Mouse (Mus musculus): ENCODE data around the gene Elf4. TPM values are rescaled to one million over a fixed set of nuclear protein-coding genes. Genes with fewer than 3 reads are reported as not detected.

Elf4 gene
- polyA plus RNA-seq, 1 experiment from 2014 or later: 3.2 TPM

DNA sequence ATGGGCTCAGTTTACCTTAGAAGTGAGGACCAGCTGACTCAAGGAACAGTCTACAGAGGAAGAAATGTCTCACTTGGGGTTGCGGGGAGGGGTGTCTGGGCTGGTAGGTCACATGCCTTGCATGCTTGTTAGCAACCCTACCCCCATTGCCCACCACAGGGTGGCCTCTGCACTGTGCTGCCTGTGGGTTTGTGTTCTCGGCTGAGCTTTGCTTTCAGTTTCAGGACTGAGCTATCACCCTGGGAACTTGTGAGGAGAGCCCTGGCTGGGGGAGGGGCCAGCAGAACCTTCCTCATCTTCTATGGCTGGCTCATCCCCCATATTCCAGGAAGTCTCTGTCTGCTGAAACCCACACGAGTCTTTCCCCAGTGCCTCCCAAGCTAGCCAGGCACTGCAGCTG is 38.3 kb downstream of the Elf4 start:
- H3K4me1 ChIP-seq (ENCODE audit: control insufficient read depth, insufficient read depth, low read length): no peaks in the 10 kb centered on the region
- WGBS: 26% methylated on average over 3 of the region's 3 CpGs
- no peak for DNase-seq (ENCODE audit: low spot score)
- no peak for ATAC-seq (replicated peaks; ENCODE audit: insufficient number of reproducible peaks, low FRiP score, low TSS enrichment, low read depth)
- no peaks in the 10 kb centered on the region for H3K9me3 ChIP-seq (replicated peaks; ENCODE audit: control insufficient read depth, low read length)
- no peaks in the 10 kb centered on the region for H3K36me3 ChIP-seq (replicated peaks; ENCODE audit: control insufficient read depth, insufficient read depth, low read depth, low read length)
- H3K9ac ChIP-seq (replicated peaks; ENCODE audit: low read length): no peak overlapping the region
- no peak overlapping the region for H3K4me2 ChIP-seq (ENCODE audit: low read depth, low read length)
- H3K27ac ChIP-seq (replicated peaks; ENCODE audit: low read depth, low read length): no peak overlapping the region
- H3K27me3 ChIP-seq (ENCODE audit: control insufficient read depth, insufficient read depth, low read length): no peaks in the 10 kb centered on the region
- no peak overlapping the region for H3K4me3 ChIP-seq (ENCODE audit: low read depth, low read length)

GRCm38 (mm10) chrX:48423671-48424070 is 39.3 kb downstream of the Elf4 start:
- ATAC-seq (replicated peaks; ENCODE audit: insufficient number of reproducible peaks, low FRiP score, low TSS enrichment, low read depth): no peak
- Histone ChIP-seq H3K27ac (replicated peaks; ENCODE audit: low read depth, low read length) (no peak overlapping the region), H3K36me3 (replicated peaks; ENCODE audit: control insufficient read depth, insufficient read depth, low read depth, low read length) (no peaks in the 10 kb centered on the region), H3K9me3 (replicated peaks; ENCODE audit: control insufficient read depth, low read length) (no peaks in the 10 kb centered on the region), H3K9ac (replicated peaks; ENCODE audit: low read length) (no peak overlapping the region), H3K27me3 (ENCODE audit: control insufficient read depth, insufficient read depth, low read length) (no peaks in the 10 kb centered on the region), H3K4me2 (ENCODE audit: low read depth, low read length) (no peak overlapping the region), H3K4me3 (ENCODE audit: low read depth, low read length) (no peak overlapping the region), H3K4me1 (ENCODE audit: control insufficient read depth, insufficient read depth, low read length) (no peaks in the 10 kb centered on the region)
- no peak for DNase-seq (ENCODE audit: low spot score)
- WGBS: 75% methylated on average over 1 of the region's 1 CpGs

- ATAC-seq (replicated peaks; ENCODE audit: insufficient number of reproducible peaks, low FRiP score, low TSS enrichment, low read depth) (no peak), DNase-seq (ENCODE audit: low spot score) (peak; percentile 83)
- Histone ChIP-seq H3K9ac (replicated peaks; ENCODE audit: low read length) (no peak overlapping the region), H3K9me3 (replicated peaks; ENCODE audit: control insufficient read depth, low read length) (no peaks in the 10 kb centered on the region), H3K27ac (replicated peaks; ENCODE audit: low read depth, low read length) (no peak overlapping the region), H3K4me1 (ENCODE audit: control insufficient read depth, insufficient read depth, low read length) (no peaks in the 10 kb centered on the region), H3K36me3 (replicated peaks; ENCODE audit: control insufficient read depth, insufficient read depth, low read depth, low read length) (no peaks in the 10 kb centered on the region), H3K4me3 (ENCODE audit: low read depth, low read length) (no peak overlapping the region), H3K4me2 (ENCODE audit: low read depth, low read length) (no peak overlapping the region), H3K27me3 (ENCODE audit: control insufficient read depth, insufficient read depth, low read length) (no peaks in the 10 kb centered on the region)
- 22% methylated on average over 4 of the region's 4 CpGs for WGBS
Observed at GRCm38 (mm10) chrX:48422986-48423385, 39.9 kb downstream of the Elf4 start.

DNA sequence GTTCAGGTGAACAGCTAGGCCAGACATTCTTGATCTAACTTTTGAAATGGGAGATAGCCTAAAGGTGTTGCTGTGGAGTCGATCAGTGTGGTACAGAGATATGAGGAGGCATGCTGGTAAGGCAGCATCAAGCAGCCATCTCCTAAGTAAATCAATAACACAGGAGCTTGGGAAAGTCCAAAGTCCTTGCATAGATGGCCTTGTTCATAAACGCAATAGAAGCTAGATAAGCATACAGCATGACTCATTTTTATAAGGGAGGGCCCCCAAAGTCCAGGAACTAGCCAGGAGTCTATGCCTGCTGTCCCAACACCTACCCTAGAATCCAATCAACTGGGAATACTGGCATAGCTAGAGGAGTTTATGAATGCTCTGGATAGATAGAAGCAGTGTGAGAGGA is 44.5 kb downstream of the Elf4 start:
- Histone ChIP-seq H3K9ac (replicated peaks; ENCODE audit: low read length) (no peak overlapping the region), H3K27me3 (ENCODE audit: control insufficient read depth, insufficient read depth, low read length) (no peaks in the 10 kb centered on the region), H3K4me3 (ENCODE audit: low read depth, low read length) (no peak overlapping the region), H3K36me3 (replicated peaks; ENCODE audit: control insufficient read depth, insufficient read depth, low read depth, low read length) (no peaks in the 10 kb centered on the region), H3K9me3 (replicated peaks; ENCODE audit: control insufficient read depth, low read length) (no peaks in the 10 kb centered on the region), H3K27ac (replicated peaks; ENCODE audit: low read depth, low read length) (no peak overlapping the region), H3K4me2 (ENCODE audit: low read depth, low read length) (no peak overlapping the region), H3K4me1 (ENCODE audit: control insufficient read depth, insufficient read depth, low read length) (no peaks in the 10 kb centered on the region)
- WGBS: 76% methylated on average over 2 of the region's 2 CpGs
- no peak for ATAC-seq (replicated peaks; ENCODE audit: insufficient number of reproducible peaks, low FRiP score, low TSS enrichment, low read depth)
- no peak for DNase-seq (ENCODE audit: low spot score)

DNA sequence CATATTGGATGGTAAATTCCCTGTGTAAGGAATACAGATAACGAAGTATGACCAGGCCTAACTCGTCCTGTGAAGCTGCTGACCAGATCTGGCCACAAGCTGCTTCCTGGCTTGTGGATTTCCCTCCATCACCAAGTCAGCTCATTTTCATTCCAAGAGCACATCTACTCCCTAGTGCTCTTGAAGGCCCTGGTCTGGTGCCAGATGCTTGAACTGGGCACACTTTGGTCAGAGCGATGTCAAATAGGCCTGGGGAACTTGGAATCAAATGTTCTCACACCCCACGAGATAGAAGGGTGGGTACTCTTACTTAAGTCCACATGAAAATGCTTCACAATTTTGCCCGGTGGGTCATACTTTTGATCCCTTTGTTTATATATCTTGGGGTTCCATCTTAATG is 48.6 kb downstream of the Elf4 start:
- no peaks in the 10 kb centered on the region for H3K4me1 ChIP-seq (ENCODE audit: control insufficient read depth, insufficient read depth, low read length)
- ATAC-seq (replicated peaks; ENCODE audit: insufficient number of reproducible peaks, low FRiP score, low TSS enrichment, low read depth): no peak
- no peak overlapping the region for H3K4me2 ChIP-seq (ENCODE audit: low read depth, low read length)
- H3K27ac ChIP-seq (replicated peaks; ENCODE audit: low read depth, low read length): no peak overlapping the region
- no peaks in the 10 kb centered on the region for H3K27me3 ChIP-seq (ENCODE audit: control insufficient read depth, insufficient read depth, low read length)
- no peak overlapping the region for H3K9ac ChIP-seq (replicated peaks; ENCODE audit: low read length)
- H3K9me3 ChIP-seq (replicated peaks; ENCODE audit: control insufficient read depth, low read length): no peaks in the 10 kb centered on the region
- 89% methylated on average over 5 of the region's 5 CpGs for WGBS
- DNase-seq (ENCODE audit: low spot score): no peak
- H3K4me3 ChIP-seq (ENCODE audit: low read depth, low read length): no peak overlapping the region
- no peaks in the 10 kb centered on the region for H3K36me3 ChIP-seq (replicated peaks; ENCODE audit: control insufficient read depth, insufficient read depth, low read depth, low read length)

GRCm38 (mm10) chrX:48412629-48413028 is 50.3 kb downstream of the Elf4 start:
- Histone ChIP-seq H3K4me1 (ENCODE audit: control insufficient read depth, insufficient read depth, low read length) (no peaks in the 10 kb centered on the region), H3K4me2 (ENCODE audit: low read depth, low read length) (no peak overlapping the region), H3K27ac (replicated peaks; ENCODE audit: low read depth, low read length) (no peak overlapping the region), H3K9me3 (replicated peaks; ENCODE audit: control insufficient read depth, low read length) (no peaks in the 10 kb centered on the region), H3K4me3 (ENCODE audit: low read depth, low read length) (no peak overlapping the region), H3K27me3 (ENCODE audit: control insufficient read depth, insufficient read depth, low read length) (no peaks in the 10 kb centered on the region), H3K36me3 (replicated peaks; ENCODE audit: control insufficient read depth, insufficient read depth, low read depth, low read length) (no peaks in the 10 kb centered on the region), H3K9ac (replicated peaks; ENCODE audit: low read length) (no peak overlapping the region)
- ATAC-seq (replicated peaks; ENCODE audit: insufficient number of reproducible peaks, low FRiP score, low TSS enrichment, low read depth) (no peak), DNase-seq (ENCODE audit: low spot score) (no peak)
- WGBS: 79% methylated on average over 5 of the region's 6 CpGs

- no peaks in the 10 kb centered on the region for H3K9me3 ChIP-seq (replicated peaks; ENCODE audit: control insufficient read depth, low read length)
- H3K4me2 ChIP-seq (ENCODE audit: low read depth, low read length): no peak overlapping the region
- ATAC-seq (replicated peaks; ENCODE audit: insufficient number of reproducible peaks, low FRiP score, low TSS enrichment, low read depth) (no peak; the same call in 1 of the 2 replicates), DNase-seq (ENCODE audit: low spot score) (no peak)
- H3K27ac ChIP-seq (replicated peaks; ENCODE audit: low read depth, low read length): no peak overlapping the region
- H3K4me1 ChIP-seq (ENCODE audit: control insufficient read depth, insufficient read depth, low read length): no peaks in the 10 kb centered on the region
- no peaks in the 10 kb centered on the region for H3K36me3 ChIP-seq (replicated peaks; ENCODE audit: control insufficient read depth, insufficient read depth, low read depth, low read length)
- no peak overlapping the region for H3K9ac ChIP-seq (replicated peaks; ENCODE audit: low read length)
- no peaks in the 10 kb centered on the region for H3K27me3 ChIP-seq (ENCODE audit: control insufficient read depth, insufficient read depth, low read length)
- peak overlapping the region; percentile 34 for H3K4me3 ChIP-seq (ENCODE audit: low read depth, low read length)
- WGBS: 27% methylated on average over 7 of the region's 7 CpGs
Observed at GRCm38 (mm10) chrX:48410388-48410776, 52.5 kb downstream of the Elf4 start.

DNA sequence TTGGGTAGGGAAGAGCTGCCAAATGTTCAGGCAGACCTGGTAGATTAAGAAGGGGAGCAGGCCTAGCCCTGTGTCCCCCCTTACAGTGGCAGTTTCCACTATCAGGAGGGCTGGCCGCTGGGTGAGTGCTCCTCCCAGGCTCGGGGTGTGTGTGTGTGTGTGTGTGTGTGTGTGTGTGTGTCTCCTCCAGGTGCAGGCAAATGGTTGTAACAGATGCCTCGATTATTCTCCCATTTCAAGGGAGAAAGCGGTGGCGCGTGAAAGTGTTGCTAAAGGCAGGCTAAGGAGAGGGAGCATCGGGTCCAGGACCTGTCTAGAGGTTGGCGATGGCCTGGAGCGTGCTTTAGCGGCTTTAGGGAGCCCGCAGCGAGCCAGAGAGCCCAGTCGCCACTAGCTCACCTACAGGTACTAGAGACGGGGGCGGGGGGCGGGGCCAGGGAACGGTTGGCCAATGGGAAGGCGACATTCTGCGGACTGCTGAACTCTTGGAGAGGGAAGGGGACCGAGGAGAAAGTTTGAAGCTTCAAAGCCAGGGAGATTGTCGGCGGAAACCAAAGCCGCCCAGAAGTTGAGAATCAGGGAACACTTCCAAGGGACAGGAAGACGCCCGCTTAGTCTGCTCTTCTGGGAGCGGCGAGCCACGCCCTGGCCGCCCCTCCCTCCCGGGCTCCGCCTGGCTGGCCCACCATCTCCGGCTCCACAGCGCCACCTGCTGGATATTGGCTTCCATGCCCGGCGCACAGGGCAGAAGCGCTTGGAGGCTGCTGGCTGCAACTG is 53.1 kb downstream of the Elf4 start:
- WGBS: 12% methylated on average over 36 of the region's 36 CpGs
- peak overlapping the region; percentile 34 for H3K4me3 ChIP-seq (ENCODE audit: low read depth, low read length)
- peak overlapping the region; percentile 40 for H3K4me2 ChIP-seq (ENCODE audit: low read depth, low read length)
- H3K27ac ChIP-seq (replicated peaks; ENCODE audit: low read depth, low read length): no peak overlapping the region
- no peaks in the 10 kb centered on the region for H3K27me3 ChIP-seq (ENCODE audit: control insufficient read depth, insufficient read depth, low read length)
- no peak overlapping the region for H3K9ac ChIP-seq (replicated peaks; ENCODE audit: low read length)
- H3K9me3 ChIP-seq (replicated peaks; ENCODE audit: control insufficient read depth, low read length): no peaks in the 10 kb centered on the region
- ATAC-seq (replicated peaks; ENCODE audit: insufficient number of reproducible peaks, low FRiP score, low TSS enrichment, low read depth) (peak; percentile 83), DNase-seq (ENCODE audit: low spot score) (peak; percentile 82)
- H3K36me3 ChIP-seq (replicated peaks; ENCODE audit: control insufficient read depth, insufficient read depth, low read depth, low read length): no peaks in the 10 kb centered on the region
- no peaks in the 10 kb centered on the region for H3K4me1 ChIP-seq (ENCODE audit: control insufficient read depth, insufficient read depth, low read length)
